Mouse (Mus musculus): Measurements from ENCODE around the gene Szrd1. TPM values are rescaled to one million over a fixed set of nuclear protein-coding genes. Genes with fewer than 3 reads are reported as not detected.
"Not testable (repeated sequence)": the region's sequence is repeated elsewhere in the genome, so short reads cannot be mapped to it uniquely, and the experiment has no call there.

Szrd1 gene
- total RNA-seq, 1 experiment from 2014 or later = 46.1 TPM

- ATAC-seq (ENCODE audit: extremely low read depth, insufficient number of reproducible peaks, low FRiP score, poor library complexity, severe bottlenecking) = no peak
Measured at GRCm38 (mm10) chr4:141149116-141149515, 9.5 kb upstream of the Szrd1 start.

GRCm38 (mm10) chr4:141148009-141148801, 8.6 kb upstream of the Szrd1 start:
- ATAC-seq (ENCODE audit: extremely low read depth, insufficient number of reproducible peaks, low FRiP score, poor library complexity, severe bottlenecking) = peak; percentile 20; the same call in 1 of the 2 replicates

GRCm38 (mm10) chr4:141147112-141148008, 7.8 kb upstream of the Szrd1 start, which contains the start of gene Fbxo42:
Gene Fbxo42, plus strand, starts transcription at chr4:141147913.
- ATAC-seq (ENCODE audit: extremely low read depth, insufficient number of reproducible peaks, low FRiP score, poor library complexity, severe bottlenecking) = peak; percentile 81

GRCm38 (mm10) chr4:141146491-141147033, 7.0 kb upstream of the Szrd1 start:
- no peak for ATAC-seq (ENCODE audit: extremely low read depth, insufficient number of reproducible peaks, low FRiP score, poor library complexity, severe bottlenecking)

GRCm38 (mm10) chr4:141145124-141145523, 5.5 kb upstream of the Szrd1 start:
- not testable (repeated sequence) for ATAC-seq (ENCODE audit: extremely low read depth, insufficient number of reproducible peaks, low FRiP score, poor library complexity, severe bottlenecking)

- ATAC-seq (ENCODE audit: extremely low read depth, insufficient number of reproducible peaks, low FRiP score, poor library complexity, severe bottlenecking) = peak; percentile 40; the same call in 1 of the 2 replicates
Measured at GRCm38 (mm10) chr4:141142285-141142811, 2.8 kb upstream of the Szrd1 start.

- ATAC-seq (ENCODE audit: extremely low read depth, insufficient number of reproducible peaks, low FRiP score, poor library complexity, severe bottlenecking) = no peak
Measured at GRCm38 (mm10) chr4:141140967-141141366, 1.4 kb upstream of the Szrd1 start.

GRCm38 (mm10) chr4:141140354-141140753, 779 bp upstream of the Szrd1 start:
- ATAC-seq (ENCODE audit: extremely low read depth, insufficient number of reproducible peaks, low FRiP score, poor library complexity, severe bottlenecking) = not testable (repeated sequence)

GRCm38 (mm10) chr4:141138425-141139115, 1.0 kb downstream of the Szrd1 start:
- no peak for ATAC-seq (ENCODE audit: extremely low read depth, insufficient number of reproducible peaks, low FRiP score, poor library complexity, severe bottlenecking)

- not testable (repeated sequence) for ATAC-seq (ENCODE audit: extremely low read depth, insufficient number of reproducible peaks, low FRiP score, poor library complexity, severe bottlenecking)
Measured at GRCm38 (mm10) chr4:141137740-141138139, 1.8 kb downstream of the Szrd1 start.

- no peak for ATAC-seq (ENCODE audit: extremely low read depth, insufficient number of reproducible peaks, low FRiP score, poor library complexity, severe bottlenecking)
Measured at GRCm38 (mm10) chr4:141136126-141136525, 3.4 kb downstream of the Szrd1 start.

GRCm38 (mm10) chr4:141134751-141135530, 4.6 kb downstream of the Szrd1 start:
- ATAC-seq (ENCODE audit: extremely low read depth, insufficient number of reproducible peaks, low FRiP score, poor library complexity, severe bottlenecking) = no peak

- no peak for ATAC-seq (ENCODE audit: extremely low read depth, insufficient number of reproducible peaks, low FRiP score, poor library complexity, severe bottlenecking)
Measured at GRCm38 (mm10) chr4:141134031-141134441, 5.5 kb downstream of the Szrd1 start.

- ATAC-seq (ENCODE audit: extremely low read depth, insufficient number of reproducible peaks, low FRiP score, poor library complexity, severe bottlenecking) = no peak
Measured at GRCm38 (mm10) chr4:141133227-141133626, 6.3 kb downstream of the Szrd1 start.

- no peak for ATAC-seq (ENCODE audit: extremely low read depth, insufficient number of reproducible peaks, low FRiP score, poor library complexity, severe bottlenecking)
Measured at GRCm38 (mm10) chr4:141132191-141132590, 7.4 kb downstream of the Szrd1 start.

GRCm38 (mm10) chr4:141131531-141132061, 8.0 kb downstream of the Szrd1 start:
- no peak for ATAC-seq (ENCODE audit: extremely low read depth, insufficient number of reproducible peaks, low FRiP score, poor library complexity, severe bottlenecking)

GRCm38 (mm10) chr4:141130704-141131342, 8.8 kb downstream of the Szrd1 start:
- no peak for ATAC-seq (ENCODE audit: extremely low read depth, insufficient number of reproducible peaks, low FRiP score, poor library complexity, severe bottlenecking)

All from neutrophil, adult 5-6 weeks (primary cell).